Mouse (Mus musculus): ENCODE measurements around the gene Cep112.

DNA sequence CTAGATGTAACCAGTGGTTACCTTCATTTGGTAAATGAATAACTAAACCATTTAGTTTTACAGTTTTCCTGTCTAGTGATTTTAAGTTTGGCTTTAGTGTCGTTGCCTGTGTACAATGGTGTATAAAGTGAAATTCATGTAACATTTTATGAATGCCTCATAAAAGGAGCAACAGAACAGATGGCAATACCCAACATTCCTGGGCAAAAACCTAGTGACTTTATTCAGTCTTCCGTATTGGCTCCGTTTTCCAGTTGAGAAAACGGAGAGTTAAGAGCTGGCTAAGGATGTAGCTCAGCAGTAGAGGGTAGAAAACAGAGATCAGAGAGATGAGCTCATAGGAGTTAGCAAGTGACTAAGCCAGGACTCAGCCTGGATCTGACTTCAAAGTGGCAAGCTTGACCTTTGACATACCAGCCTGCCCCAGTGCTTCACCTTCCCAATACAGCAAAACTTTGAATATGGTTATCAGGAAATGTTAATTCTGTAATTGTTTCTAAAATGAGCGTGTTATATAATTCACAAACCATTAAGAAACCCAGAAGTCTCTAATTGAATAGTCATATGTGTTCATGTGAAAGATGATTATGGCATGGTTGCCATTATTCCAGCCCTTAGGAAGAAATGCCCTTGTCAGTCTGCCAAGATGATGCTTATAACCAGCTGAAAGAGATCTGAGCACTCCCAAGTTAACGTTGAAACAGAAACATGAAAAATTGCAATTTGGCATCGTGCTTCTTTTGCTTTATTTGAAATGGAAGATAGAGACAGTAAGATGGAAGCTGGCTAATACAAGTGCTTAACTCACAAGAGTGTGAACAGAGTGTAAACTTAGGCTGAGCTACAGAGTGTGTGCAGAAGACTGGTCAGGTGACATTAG is 328.6 kb downstream of the Cep112 start:
- TF ChIP-seq TAL1 (IDR thresholded peaks at IDR 0.05; ENCODE audit: low read length) (no peak), GATA1 (IDR thresholded peaks at IDR 0.05; ENCODE audit: low read length) (no peak)

All from erythroblast, embryonic 14.5 days (primary cell).